Mouse (Mus musculus): ENCODE measurements around the gene Col19a1. TPM values are rescaled to one million over a fixed set of nuclear protein-coding genes. Genes with fewer than 3 reads are reported as not detected.

Col19a1 gene
- polyA plus RNA-seq, 1 experiment = 0.14 TPM

DNA sequence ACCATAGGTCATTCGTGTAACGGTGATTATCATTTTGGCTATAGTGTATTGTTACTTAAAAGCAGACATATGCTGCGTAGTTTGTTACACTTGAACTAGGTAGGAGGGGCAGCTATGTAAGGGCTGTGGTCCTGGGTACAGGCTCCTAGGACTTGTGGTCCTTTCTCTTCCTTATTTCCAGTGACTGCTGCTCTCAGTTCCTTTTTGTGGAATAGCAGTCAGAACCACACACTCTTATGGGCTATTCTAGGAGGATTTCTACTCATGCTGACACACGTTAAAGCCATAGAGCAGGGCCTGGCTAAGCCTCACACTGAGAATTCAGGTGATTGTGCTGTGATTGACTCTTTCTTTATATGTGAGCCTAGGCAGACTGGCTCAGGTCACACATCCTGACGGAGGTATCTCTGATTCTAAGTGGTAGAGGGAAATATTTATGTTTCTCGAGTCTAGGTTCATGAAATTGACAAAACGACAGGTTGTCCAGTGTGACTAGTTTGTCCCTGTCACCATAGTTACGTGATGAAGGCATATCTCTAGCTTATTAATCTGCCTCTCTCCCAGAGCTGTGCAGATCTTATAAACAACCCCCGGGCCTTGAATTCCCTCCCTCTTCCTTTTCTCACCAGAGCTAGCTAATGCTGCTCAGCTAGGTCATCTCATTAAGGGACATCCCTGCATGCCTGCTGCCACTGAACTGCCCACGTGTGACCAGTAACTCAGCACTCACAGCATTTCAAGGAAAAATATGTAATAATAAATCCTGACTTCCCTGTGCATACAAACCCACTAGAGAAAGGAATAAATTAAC lies 338.8 kb downstream of the Col19a1 start:
- no peak for DNase-seq (ENCODE audit: low read depth in 1 of 2, low spot score in 2 of 2)
- no peaks in the 10 kb centered on the region for H3K4me1 ChIP-seq (ENCODE audit: control insufficient read depth, insufficient read depth, insufficient read length)
- WGBS = 74% methylated on average over 10 of the region's 10 CpGs
- H3K27me3 ChIP-seq (ENCODE audit: control insufficient read depth, insufficient read depth, low read length) = no peaks in the 10 kb centered on the region
- TF ChIP-seq POLR2A (IDR thresholded peaks at IDR 0.05; ENCODE audit: low read depth, low read length) (no peak), CTCF (IDR thresholded peaks at IDR 0.05; ENCODE audit: extremely low read depth, insufficient read depth, insufficient read length, insufficient replicate concordance) (no peak)
- H3K36me3 ChIP-seq (ENCODE audit: control insufficient read depth, insufficient read depth, low read length) = no peaks in the 10 kb centered on the region
- no peak overlapping the region for H3K4me3 ChIP-seq (ENCODE audit: extremely low read depth, insufficient read depth, insufficient read length)
- H3K27ac ChIP-seq (ENCODE audit: insufficient read depth, low read length) = no peak overlapping the region

DNA sequence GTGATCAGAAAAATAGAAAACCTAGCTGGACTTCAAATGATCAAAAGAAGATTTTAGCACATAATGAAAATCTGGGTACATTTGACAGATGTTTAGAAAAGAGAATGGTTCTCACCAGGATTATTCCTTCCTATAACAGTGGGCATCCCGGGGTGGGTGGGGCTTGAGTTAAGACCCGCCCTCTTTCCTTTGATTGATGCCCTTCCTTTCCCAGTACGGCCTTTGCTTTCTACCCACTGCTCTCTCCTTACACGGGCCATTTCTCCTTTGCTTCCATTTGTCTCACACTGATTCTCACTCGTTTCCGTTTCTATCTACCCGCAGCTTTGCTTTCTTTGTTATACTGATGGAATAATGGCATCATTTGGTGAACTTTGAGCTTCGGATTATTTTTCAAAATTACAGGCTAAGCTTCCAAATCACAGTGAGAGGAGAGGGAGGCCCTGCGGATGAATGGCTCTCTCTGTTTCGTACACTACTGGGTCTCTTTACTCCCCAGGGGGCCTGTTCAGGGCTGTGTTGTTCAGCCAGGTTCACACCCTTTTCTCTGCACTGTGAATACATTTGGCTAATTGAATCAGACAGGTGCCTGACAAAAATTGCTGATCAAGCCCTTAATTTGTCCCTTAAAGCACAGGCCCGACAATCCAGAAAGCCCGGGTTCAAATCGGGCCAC lies 341.4 kb downstream of the Col19a1 start:
- TF ChIP-seq CTCF (IDR thresholded peaks at IDR 0.05; ENCODE audit: extremely low read depth, insufficient read depth, insufficient read length, insufficient replicate concordance) = no peak
- no peak for TF ChIP-seq POLR2A (IDR thresholded peaks at IDR 0.05; ENCODE audit: low read depth, low read length)
- Histone ChIP-seq H3K27ac (ENCODE audit: insufficient read depth, low read length) (no peak overlapping the region), H3K4me1 (ENCODE audit: control insufficient read depth, insufficient read depth, insufficient read length) (no peaks in the 10 kb centered on the region), H3K27me3 (ENCODE audit: control insufficient read depth, insufficient read depth, low read length) (no peaks in the 10 kb centered on the region), H3K36me3 (ENCODE audit: control insufficient read depth, insufficient read depth, low read length) (no peaks in the 10 kb centered on the region), H3K4me3 (ENCODE audit: extremely low read depth, insufficient read depth, insufficient read length) (no peak overlapping the region)
- WGBS = 80% methylated on average over 13 of the region's 13 CpGs
- no peak for DNase-seq (ENCODE audit: low read depth in 1 of 2, low spot score in 2 of 2)

DNA sequence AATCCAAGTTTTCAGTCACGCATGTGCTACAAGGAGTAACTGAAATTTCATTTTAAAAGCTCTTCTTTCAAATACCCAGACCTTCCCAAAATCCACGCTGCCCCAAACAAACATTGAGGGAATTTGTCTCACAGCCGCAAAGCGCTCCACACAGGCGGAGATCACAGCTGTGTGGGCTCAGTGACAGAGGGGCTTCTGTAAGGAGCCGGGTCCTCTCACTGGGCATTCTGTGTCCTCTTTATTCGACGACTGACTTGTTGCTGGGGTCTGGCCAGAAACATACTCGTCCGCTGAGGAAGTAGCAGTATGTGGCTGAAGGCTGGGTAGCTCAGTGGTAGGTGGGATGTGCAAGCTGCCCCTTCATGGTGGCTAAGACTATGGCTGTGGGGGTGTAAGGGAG lies 342.3 kb downstream of the Col19a1 start:
- H3K27me3 ChIP-seq (ENCODE audit: control insufficient read depth, insufficient read depth, low read length) = no peaks in the 10 kb centered on the region
- H3K4me3 ChIP-seq (ENCODE audit: extremely low read depth, insufficient read depth, insufficient read length) = no peak overlapping the region
- TF ChIP-seq CTCF (IDR thresholded peaks at IDR 0.05; ENCODE audit: extremely low read depth, insufficient read depth, insufficient read length, insufficient replicate concordance) = no peak
- no peak overlapping the region for H3K27ac ChIP-seq (ENCODE audit: insufficient read depth, low read length)
- WGBS = 87% methylated on average over 10 of the region's 10 CpGs
- H3K4me1 ChIP-seq (ENCODE audit: control insufficient read depth, insufficient read depth, insufficient read length) = no peaks in the 10 kb centered on the region
- DNase-seq (ENCODE audit: low read depth in 1 of 2, low spot score in 2 of 2) = no peak
- H3K36me3 ChIP-seq (ENCODE audit: control insufficient read depth, insufficient read depth, low read length) = no peaks in the 10 kb centered on the region

- no peak for DNase-seq (ENCODE audit: low read depth in 1 of 2, low spot score in 2 of 2)
- Histone ChIP-seq H3K27me3 (ENCODE audit: control insufficient read depth, insufficient read depth, low read length) (no peaks in the 10 kb centered on the region), H3K4me3 (ENCODE audit: extremely low read depth, insufficient read depth, insufficient read length) (no peak overlapping the region), H3K36me3 (ENCODE audit: control insufficient read depth, insufficient read depth, low read length) (no peaks in the 10 kb centered on the region), H3K27ac (ENCODE audit: insufficient read depth, low read length) (no peak overlapping the region), H3K4me1 (ENCODE audit: control insufficient read depth, insufficient read depth, insufficient read length) (no peaks in the 10 kb centered on the region)
- TF ChIP-seq POLR2A (IDR thresholded peaks at IDR 0.05; ENCODE audit: low read depth, low read length) (no peak), CTCF (IDR thresholded peaks at IDR 0.05; ENCODE audit: extremely low read depth, insufficient read depth, insufficient read length, insufficient replicate concordance) (no peak)
- WGBS = 86% methylated on average over 8 of the region's 8 CpGs
Measured at GRCm38 (mm10) chr1:24240039-24240691, 347.1 kb downstream of the Col19a1 start.

DNA sequence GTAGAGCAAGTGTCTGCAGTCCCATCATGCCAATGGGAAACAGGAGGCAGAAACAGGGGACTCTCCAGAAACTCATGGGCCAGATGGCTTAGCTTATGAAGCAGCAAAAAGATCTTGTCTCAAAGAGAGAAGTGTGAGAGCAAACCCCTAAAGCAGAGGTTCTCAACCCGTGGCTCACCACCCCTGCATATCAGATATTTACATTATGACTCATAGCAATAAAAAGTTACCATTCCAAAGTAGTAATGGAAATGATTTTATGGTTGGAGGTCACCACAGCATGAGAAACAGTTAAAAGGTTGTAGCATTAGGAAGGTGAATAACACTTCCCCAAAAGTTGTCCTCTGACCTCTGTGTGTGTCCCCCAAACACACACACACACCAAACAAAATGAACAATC lies 350.9 kb downstream of the Col19a1 start:
- TF ChIP-seq CTCF (IDR thresholded peaks at IDR 0.05; ENCODE audit: extremely low read depth, insufficient read depth, insufficient read length, insufficient replicate concordance) = no peak
- no peak for TF ChIP-seq POLR2A (IDR thresholded peaks at IDR 0.05; ENCODE audit: low read depth, low read length)
- no peaks in the 10 kb centered on the region for H3K4me1 ChIP-seq (ENCODE audit: control insufficient read depth, insufficient read depth, insufficient read length)
- no peaks in the 10 kb centered on the region for H3K36me3 ChIP-seq (ENCODE audit: control insufficient read depth, insufficient read depth, low read length)
- 47% methylated on average over 1 of the region's 1 CpGs for WGBS
- no peak overlapping the region for H3K4me3 ChIP-seq (ENCODE audit: extremely low read depth, insufficient read depth, insufficient read length)
- no peak overlapping the region for H3K27ac ChIP-seq (ENCODE audit: insufficient read depth, low read length)
- no peak for DNase-seq (ENCODE audit: low read depth in 1 of 2, low spot score in 2 of 2)
- no peaks in the 10 kb centered on the region for H3K27me3 ChIP-seq (ENCODE audit: control insufficient read depth, insufficient read depth, low read length)

DNA sequence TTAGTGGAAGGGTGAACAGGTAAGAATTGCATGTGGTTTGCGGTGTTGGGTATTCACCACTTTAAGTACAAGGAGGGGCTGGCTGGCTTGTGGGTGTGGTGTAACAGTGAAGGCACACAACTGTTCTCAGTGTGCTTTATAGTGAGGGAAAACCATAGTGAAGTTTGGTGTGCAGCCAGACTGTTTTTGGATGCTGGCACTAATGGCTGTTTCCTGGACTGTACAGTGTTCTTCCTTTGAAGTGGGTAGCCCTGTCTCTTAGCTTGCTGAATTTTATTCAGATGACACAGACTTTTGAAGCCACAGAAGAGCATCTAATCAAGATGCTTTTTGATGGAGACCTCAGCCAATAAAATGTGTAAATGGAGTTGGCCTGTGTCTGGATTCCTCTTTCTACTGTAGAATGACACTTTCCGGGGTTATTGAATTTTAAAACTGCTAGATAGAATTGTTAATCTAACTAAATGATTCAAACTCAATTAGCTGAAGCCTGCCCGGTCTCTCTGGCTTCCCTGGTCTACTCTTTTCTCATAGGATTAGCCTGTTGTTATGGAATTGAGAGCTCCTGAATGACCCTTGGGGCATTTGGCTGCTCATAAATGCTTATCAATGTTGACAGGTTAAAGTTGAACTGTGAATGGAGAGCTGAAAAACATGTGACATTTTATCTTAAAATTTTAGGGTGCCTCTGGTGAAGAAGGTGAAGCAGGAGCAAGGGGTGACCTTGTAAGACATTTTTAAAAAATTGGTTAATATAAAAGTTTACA lies 355.6 kb downstream of the Col19a1 start:
- 78% methylated on average over 3 of the region's 3 CpGs for WGBS

More for the DNA sequence above, 355.6 kb downstream of the Col19a1 start:
- Histone ChIP-seq H3K4me3 (ENCODE audit: extremely low read depth, insufficient read depth, insufficient read length) (no peak overlapping the region), H3K36me3 (ENCODE audit: control insufficient read depth, insufficient read depth, low read length) (no peaks in the 10 kb centered on the region), H3K27ac (ENCODE audit: insufficient read depth, low read length) (no peak overlapping the region), H3K4me1 (ENCODE audit: control insufficient read depth, insufficient read depth, insufficient read length) (no peaks in the 10 kb centered on the region), H3K27me3 (ENCODE audit: control insufficient read depth, insufficient read depth, low read length) (no peaks in the 10 kb centered on the region)
- DNase-seq (ENCODE audit: low read depth in 1 of 2, low spot score in 2 of 2) = no peak
- TF ChIP-seq CTCF (IDR thresholded peaks at IDR 0.05; ENCODE audit: extremely low read depth, insufficient read depth, insufficient read length, insufficient replicate concordance) (no peak), POLR2A (IDR thresholded peaks at IDR 0.05; ENCODE audit: low read depth, low read length) (no peak)
